Mouse (Mus musculus): ENCODE data around the gene Tln1. TPM values are rescaled to one million over a fixed set of nuclear protein-coding genes. Genes with fewer than 3 reads are reported as not detected.
A peak's percentile ranks its signal among the peaks of the same experiment; 100 is the strongest.

The Tln1 gene
- total and polyA plus RNA-seq, 2 experiments from 2014 or later = 77.2 to 141 TPM

DNA sequence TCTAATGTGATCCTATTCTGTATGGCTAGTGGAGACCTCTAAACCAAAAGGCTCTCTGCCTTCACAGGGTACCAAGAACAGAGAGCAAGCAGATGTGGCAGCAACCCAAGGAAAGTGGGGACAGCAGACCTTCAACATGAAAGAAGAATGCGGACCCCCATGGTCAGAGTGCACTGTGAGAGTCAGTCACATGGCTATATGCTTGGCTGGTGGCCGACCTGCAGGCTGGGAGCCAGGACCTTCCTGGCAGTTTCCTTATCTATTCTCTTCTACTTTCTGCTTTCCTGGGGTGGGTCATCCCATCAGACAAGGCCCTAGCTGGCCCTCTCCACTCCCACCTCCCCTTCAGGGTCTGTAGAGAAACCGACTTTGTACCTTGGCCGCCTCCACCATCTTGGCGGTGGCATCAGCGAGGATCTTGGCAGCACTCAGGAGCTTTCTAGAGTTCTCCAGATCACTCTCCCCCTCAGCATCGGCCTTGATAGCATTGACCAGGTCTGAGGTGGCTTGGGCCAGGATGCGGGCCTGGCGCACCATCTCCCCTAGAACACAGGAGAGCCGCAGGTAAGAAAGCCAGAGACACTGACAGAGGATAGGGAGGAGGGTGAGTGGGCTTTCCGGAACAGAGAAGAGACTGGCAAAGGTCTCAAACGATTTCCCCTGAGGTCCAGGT is 16.0 kb downstream of the Tln1 start:
- 81% methylated on average over 12 of the region's 12 CpGs for WGBS
- TF ChIP-seq CTCF (IDR thresholded peaks at IDR 0.05; ENCODE audit: low read depth) (no peak), EP300 (IDR thresholded peaks at IDR 0.05; ENCODE audit: low read depth) (no peak)
- peaks cover 100% of the 10 kb centered on the region for H3K36me3 ChIP-seq (replicated peaks; ENCODE audit: control insufficient read depth, insufficient read depth, low read length)
- no peak overlapping the region for H3K9ac ChIP-seq (replicated peaks; ENCODE audit: low read depth, low read length)
- no peaks in the 10 kb centered on the region for H3K9me3 ChIP-seq (replicated peaks; ENCODE audit: control insufficient read depth, low read length)
- H3K4me3 ChIP-seq (ENCODE audit: low read depth, low read length) = no peak overlapping the region
- H3K27ac ChIP-seq (ENCODE audit: low read depth) = no peak overlapping the region
- no peaks in the 10 kb centered on the region for H3K27me3 ChIP-seq (ENCODE audit: control insufficient read depth, insufficient read depth, low read length)
- ATAC-seq (ENCODE audit: insufficient read depth, low read depth) (no peak; the same call in 1 of the 2 replicates), DNase-seq (ENCODE audit: low spot score) (no peak)
- no peak overlapping the region for H3K4me2 ChIP-seq (ENCODE audit: low read depth, low read length)
- no peaks in the 10 kb centered on the region for H3K4me1 ChIP-seq (ENCODE audit: control insufficient read depth, insufficient read depth)

DNA sequence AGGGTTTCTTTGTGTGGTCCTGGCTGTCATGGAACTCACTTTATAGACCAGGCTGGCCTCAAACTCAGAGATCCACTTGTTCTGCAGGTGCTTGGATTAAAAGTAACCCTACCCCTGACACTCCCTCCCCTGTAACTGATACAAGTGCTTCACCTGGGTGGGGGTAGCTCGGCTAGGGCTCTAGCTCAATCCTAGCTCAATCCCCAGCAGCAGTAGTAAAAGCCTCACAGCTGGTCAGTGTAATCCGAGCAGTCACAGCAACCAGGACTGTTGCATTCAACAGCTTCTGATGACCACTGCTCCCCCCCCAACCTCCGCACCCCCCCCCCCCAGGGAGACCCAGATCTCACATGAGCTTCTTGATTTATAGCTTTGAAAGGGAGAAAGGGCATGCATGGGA is 20.4 kb downstream of the Tln1 start:
- Histone ChIP-seq H3K4me2 (ENCODE audit: low read depth, low read length) (no peak overlapping the region), H3K27ac (ENCODE audit: low read depth) (no peak overlapping the region), H3K9me3 (replicated peaks; ENCODE audit: control insufficient read depth, low read length) (no peaks in the 10 kb centered on the region), H3K4me1 (ENCODE audit: control insufficient read depth, insufficient read depth) (no peaks in the 10 kb centered on the region), H3K9ac (replicated peaks; ENCODE audit: low read depth, low read length) (no peak overlapping the region), H3K27me3 (ENCODE audit: control insufficient read depth, insufficient read depth, low read length) (no peaks in the 10 kb centered on the region), H3K4me3 (ENCODE audit: low read depth, low read length) (no peak overlapping the region), H3K36me3 (replicated peaks; ENCODE audit: control insufficient read depth, insufficient read depth, low read length) (peaks cover 100% of the 10 kb centered on the region)
- TF ChIP-seq CTCF (IDR thresholded peaks at IDR 0.05; ENCODE audit: low read depth) (no peak), EP300 (IDR thresholded peaks at IDR 0.05; ENCODE audit: low read depth) (no peak)
- no peak for ATAC-seq (ENCODE audit: insufficient read depth, low read depth)
- WGBS = 80% methylated on average over 3 of the region's 3 CpGs
- DNase-seq (ENCODE audit: low spot score) = no peak

GRCm38 (mm10) chr4:43536031-43536430 is 26.5 kb downstream of the Tln1 start:
- no peak for ATAC-seq (ENCODE audit: insufficient read depth, low read depth)
- TF ChIP-seq CTCF (IDR thresholded peaks at IDR 0.05; ENCODE audit: low read depth) = no peak
- no peak for TF ChIP-seq EP300 (IDR thresholded peaks at IDR 0.05; ENCODE audit: low read depth)
- Histone ChIP-seq H3K9me3 (replicated peaks; ENCODE audit: control insufficient read depth, low read length) (no peaks in the 10 kb centered on the region), H3K4me3 (ENCODE audit: low read depth, low read length) (no peak overlapping the region), H3K4me1 (ENCODE audit: control insufficient read depth, insufficient read depth) (no peaks in the 10 kb centered on the region), H3K36me3 (replicated peaks; ENCODE audit: control insufficient read depth, insufficient read depth, low read length) (peaks cover 100% of the 10 kb centered on the region), H3K27me3 (ENCODE audit: control insufficient read depth, insufficient read depth, low read length) (no peaks in the 10 kb centered on the region), H3K27ac (ENCODE audit: low read depth) (no peak overlapping the region), H3K4me2 (ENCODE audit: low read depth, low read length) (no peak overlapping the region), H3K9ac (replicated peaks; ENCODE audit: low read depth, low read length) (no peak overlapping the region)
- DNase-seq (ENCODE audit: low spot score) = no peak
- 76% methylated on average over 9 of the region's 9 CpGs for WGBS

- TF ChIP-seq EP300 (IDR thresholded peaks at IDR 0.05; ENCODE audit: low read depth) (no peak), CTCF (IDR thresholded peaks at IDR 0.05; ENCODE audit: low read depth) (no peak)
- Histone ChIP-seq H3K4me2 (ENCODE audit: low read depth, low read length) (no peak overlapping the region), H3K4me3 (ENCODE audit: low read depth, low read length) (no peak overlapping the region), H3K9me3 (replicated peaks; ENCODE audit: control insufficient read depth, low read length) (no peaks in the 10 kb centered on the region), H3K9ac (replicated peaks; ENCODE audit: low read depth, low read length) (no peak overlapping the region), H3K27me3 (ENCODE audit: control insufficient read depth, insufficient read depth, low read length) (no peaks in the 10 kb centered on the region), H3K36me3 (replicated peaks; ENCODE audit: control insufficient read depth, insufficient read depth, low read length) (peaks cover 98% of the 10 kb centered on the region), H3K4me1 (ENCODE audit: control insufficient read depth, insufficient read depth) (no peaks in the 10 kb centered on the region), H3K27ac (ENCODE audit: low read depth) (no peak overlapping the region)
- WGBS = 94% methylated on average over 8 of the region's 8 CpGs
- ATAC-seq (ENCODE audit: insufficient read depth, low read depth) (no peak), DNase-seq (ENCODE audit: low spot score) (no peak)
Observed at GRCm38 (mm10) chr4:43535628-43536027, 26.9 kb downstream of the Tln1 start.

GRCm38 (mm10) chr4:43533270-43533669 is 29.2 kb downstream of the Tln1 start:
- Histone ChIP-seq H3K4me1 (ENCODE audit: control insufficient read depth, insufficient read depth) (no peaks in the 10 kb centered on the region), H3K9ac (replicated peaks; ENCODE audit: low read depth, low read length) (no peak overlapping the region), H3K4me3 (ENCODE audit: low read depth, low read length) (no peak overlapping the region), H3K27ac (ENCODE audit: low read depth) (no peak overlapping the region), H3K27me3 (ENCODE audit: control insufficient read depth, insufficient read depth, low read length) (no peaks in the 10 kb centered on the region), H3K4me2 (ENCODE audit: low read depth, low read length) (no peak overlapping the region), H3K9me3 (replicated peaks; ENCODE audit: control insufficient read depth, low read length) (no peaks in the 10 kb centered on the region), H3K36me3 (replicated peaks; ENCODE audit: control insufficient read depth, insufficient read depth, low read length) (peaks cover 74% of the 10 kb centered on the region)
- no peak for TF ChIP-seq EP300 (IDR thresholded peaks at IDR 0.05; ENCODE audit: low read depth)
- TF ChIP-seq CTCF (IDR thresholded peaks at IDR 0.05; ENCODE audit: low read depth) = no peak
- DNase-seq (ENCODE audit: low spot score) = no peak
- no peak for ATAC-seq (ENCODE audit: insufficient read depth, low read depth)
- 78% methylated on average over 9 of the region's 9 CpGs for WGBS

- H3K36me3 ChIP-seq (replicated peaks; ENCODE audit: control insufficient read depth, insufficient read depth, low read length) = peaks cover 48% of the 10 kb centered on the region
- no peaks in the 10 kb centered on the region for H3K9me3 ChIP-seq (replicated peaks; ENCODE audit: control insufficient read depth, low read length)
- 12% methylated on average over 7 of the region's 7 CpGs for WGBS
- H3K9ac ChIP-seq (replicated peaks; ENCODE audit: low read depth, low read length) = no peak overlapping the region
- DNase-seq (ENCODE audit: low spot score) (peak; percentile 75), ATAC-seq (ENCODE audit: insufficient read depth, low read depth) (0 out of 2 replicates have a peak, but pooled peaks have one; percentile 25)
- TF ChIP-seq EP300 (IDR thresholded peaks at IDR 0.05; ENCODE audit: low read depth) = no peak
- TF ChIP-seq CTCF (IDR thresholded peaks at IDR 0.05; ENCODE audit: low read depth) = peak; percentile 76
- no peaks in the 10 kb centered on the region for H3K4me1 ChIP-seq (ENCODE audit: control insufficient read depth, insufficient read depth)
- no peaks in the 10 kb centered on the region for H3K27me3 ChIP-seq (ENCODE audit: control insufficient read depth, insufficient read depth, low read length)
- no peak overlapping the region for H3K4me2 ChIP-seq (ENCODE audit: low read depth, low read length)
- H3K4me3 ChIP-seq (ENCODE audit: low read depth, low read length) = no peak overlapping the region
- H3K27ac ChIP-seq (ENCODE audit: low read depth) = no peak overlapping the region
Observed at GRCm38 (mm10) chr4:43530581-43530980, 31.9 kb downstream of the Tln1 start.

All from heart, postnatal 0 days (tissue).